Mouse (Mus musculus): ENCODE measurements at regions not wholly inside any gene's neighbourhood (a gene's known extent, or its start where the extent isn't known, plus 50 kb on each side); places are given as distances from the start of the nearest gene placed in this dataset.

GRCm38 (mm10) chr15:59169831-59170230, 280.7 kb downstream of the Gm49356 start:
- DNase-seq (ENCODE audit: extremely low spot score, low spot score) = no peak

- no peak for DNase-seq (ENCODE audit: extremely low spot score, low spot score)
These were observed 282.0 kb downstream of the Gm49356 start for GRCm38 (mm10) chr15:59171120-59171519.

- DNase-seq (ENCODE audit: extremely low spot score, low spot score) = no peak
These were observed 284.6 kb downstream of the Gm49356 start for GRCm38 (mm10) chr15:59173452-59174245.

GRCm38 (mm10) chr15:59174246-59174751, 285.2 kb downstream of the Gm49356 start:
- DNase-seq (ENCODE audit: extremely low spot score, low spot score) = no peak

- no peak for DNase-seq (ENCODE audit: extremely low spot score, low spot score)
These were observed 285.9 kb downstream of the Gm49356 start for GRCm38 (mm10) chr15:59174893-59175531.

DNA sequence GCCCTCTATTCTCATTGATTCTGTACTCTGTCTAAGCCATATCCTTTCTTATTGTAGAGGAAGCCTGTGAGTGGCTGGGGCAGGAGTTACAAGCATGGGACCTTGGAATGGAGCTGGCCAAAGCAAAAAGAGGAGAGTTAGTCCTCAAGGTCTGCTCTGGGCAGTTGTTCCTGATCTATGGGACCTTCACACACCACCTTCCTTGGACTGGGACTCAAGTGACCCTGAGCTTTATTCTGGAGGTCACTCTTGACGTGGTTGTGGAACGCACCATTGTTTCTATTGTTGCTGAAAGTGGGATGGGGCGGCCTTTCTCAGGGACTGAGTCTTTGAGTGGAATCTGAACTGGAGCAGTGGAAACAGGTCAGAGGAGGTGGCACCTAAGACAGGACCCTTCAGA, 291.0 kb downstream of the Gm49356 start:
- DNase-seq (ENCODE audit: extremely low spot score, low spot score) = no peak

DNA sequence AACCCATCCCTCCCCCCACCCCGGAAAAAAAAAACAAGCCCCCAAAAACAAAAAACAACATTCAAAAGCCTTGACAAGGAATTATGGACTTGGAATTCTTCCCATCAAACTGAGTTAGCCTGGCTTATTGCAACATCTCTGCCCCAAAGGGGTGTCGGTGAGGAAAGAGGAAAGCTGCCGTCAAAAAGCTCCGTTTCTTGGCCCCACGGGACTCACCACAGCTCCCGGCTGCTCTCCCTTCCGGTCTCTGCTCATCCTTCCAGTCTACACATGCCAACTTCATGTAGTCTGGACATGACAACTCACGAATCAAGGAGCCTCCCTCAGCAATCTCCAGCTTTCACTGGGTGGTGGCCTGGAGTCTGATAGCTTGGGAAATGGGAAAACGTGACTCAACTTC, 295.4 kb downstream of the Gm49356 start:
- DNase-seq (ENCODE audit: extremely low spot score, low spot score) = no peak

- DNase-seq (ENCODE audit: extremely low spot score, low spot score) = no peak
These were observed 298.5 kb downstream of the Gm49356 start for GRCm38 (mm10) chr15:59187566-59187965.

DNA sequence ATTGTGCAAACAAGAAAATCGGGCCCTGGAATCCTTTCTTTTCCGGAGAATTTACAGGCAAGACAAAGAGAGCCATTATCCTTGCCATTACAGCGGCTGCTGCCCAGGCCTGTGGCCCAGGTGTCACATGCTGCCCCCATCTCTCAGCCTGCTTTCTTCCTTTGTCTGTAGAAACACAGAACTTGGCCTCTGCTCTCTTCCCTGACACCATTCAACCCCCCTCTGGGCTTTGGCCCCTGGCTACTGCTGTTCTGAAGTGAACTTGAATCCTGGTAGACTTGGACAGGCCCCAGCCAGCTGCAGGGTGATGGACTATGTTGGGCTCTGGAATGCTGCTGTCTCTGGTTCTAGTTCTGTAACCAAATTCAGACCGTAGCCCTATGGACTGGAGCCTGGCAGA, 299.3 kb downstream of the Gm49356 start:
- no peak for DNase-seq (ENCODE audit: extremely low spot score, low spot score)

- DNase-seq (ENCODE audit: extremely low spot score, low spot score) = no peak
These were observed 301.4 kb downstream of the Gm49356 start for GRCm38 (mm10) chr15:59190511-59190910.

DNA sequence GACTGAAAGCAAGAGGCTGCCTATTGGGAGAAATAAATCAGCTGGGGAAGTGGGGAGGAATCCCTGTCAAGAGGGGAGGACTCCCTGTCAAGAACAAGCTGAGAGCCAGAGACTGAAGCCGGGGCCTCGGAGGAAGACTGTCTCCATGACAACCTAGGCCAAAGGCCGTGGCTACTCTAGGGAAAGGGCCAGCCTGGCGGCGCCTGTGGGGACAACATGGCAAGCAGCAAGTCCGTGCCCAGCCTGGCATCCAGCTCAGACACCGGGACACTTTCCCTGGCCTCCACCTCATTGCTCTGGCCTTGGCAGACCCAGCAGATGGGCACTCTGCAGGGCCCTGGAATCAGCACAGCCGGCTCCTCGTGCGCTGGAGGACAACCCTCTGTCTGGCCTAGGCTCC, 305.3 kb downstream of the Gm49356 start:
- DNase-seq (ENCODE audit: extremely low spot score, low spot score) = no peak

GRCm38 (mm10) chr15:59196351-59196750, 307.3 kb downstream of the Gm49356 start:
- DNase-seq (ENCODE audit: extremely low spot score, low spot score) = no peak

DNA sequence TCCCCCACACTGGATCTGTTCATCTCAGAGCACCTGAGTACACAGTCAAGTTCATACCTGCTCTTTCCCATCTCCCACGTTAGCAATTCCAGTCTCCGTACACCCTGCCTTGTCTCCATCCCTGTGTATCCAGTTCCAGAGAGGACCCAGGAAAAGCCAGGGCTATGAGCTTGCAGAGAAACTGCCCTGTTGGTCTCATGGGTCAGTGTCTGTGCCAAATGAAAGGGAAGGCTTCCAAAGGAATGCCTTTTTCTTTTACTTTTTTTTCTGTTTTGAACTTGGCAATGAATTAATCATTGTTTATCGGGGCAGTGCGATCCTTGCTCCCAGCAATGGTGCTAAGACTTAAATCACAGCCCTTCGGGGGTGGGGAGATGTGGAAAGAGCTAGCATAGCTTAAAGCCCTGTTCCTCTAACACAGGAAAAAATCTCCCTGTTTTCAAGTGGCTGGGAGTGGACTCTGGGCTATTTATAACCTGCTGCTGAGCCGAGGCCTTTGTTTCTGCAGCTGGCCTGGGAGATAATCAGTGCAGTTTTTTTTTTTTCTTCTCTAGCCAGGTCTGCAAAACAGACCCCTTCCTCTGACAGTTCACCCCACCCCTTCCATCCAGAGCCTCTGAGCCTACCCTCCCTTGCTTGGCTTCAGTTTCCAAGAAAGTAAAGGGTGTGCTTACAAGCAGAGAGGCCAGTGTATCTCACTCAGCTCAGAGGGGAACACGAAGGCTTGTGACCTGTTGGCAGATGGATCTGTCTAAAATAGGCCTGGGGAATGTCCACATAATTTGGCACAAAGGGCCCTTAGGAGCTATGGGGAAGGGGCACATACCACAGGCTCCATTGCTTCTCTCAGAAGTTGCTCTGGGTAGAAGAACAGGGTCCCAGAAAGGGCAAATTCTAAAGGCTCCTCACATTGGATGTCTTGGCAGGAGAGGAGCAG, 308.6 kb downstream of the Gm49356 start:
- DNase-seq (ENCODE audit: extremely low spot score, low spot score) = peak; percentile 40

GRCm38 (mm10) chr15:59201386-59201785, 312.3 kb downstream of the Gm49356 start:
- DNase-seq (ENCODE audit: extremely low spot score, low spot score) = no peak

GRCm38 (mm10) chr15:59201894-59202670, 313.0 kb downstream of the Gm49356 start:
- DNase-seq (ENCODE audit: extremely low spot score, low spot score) = no peak

DNA sequence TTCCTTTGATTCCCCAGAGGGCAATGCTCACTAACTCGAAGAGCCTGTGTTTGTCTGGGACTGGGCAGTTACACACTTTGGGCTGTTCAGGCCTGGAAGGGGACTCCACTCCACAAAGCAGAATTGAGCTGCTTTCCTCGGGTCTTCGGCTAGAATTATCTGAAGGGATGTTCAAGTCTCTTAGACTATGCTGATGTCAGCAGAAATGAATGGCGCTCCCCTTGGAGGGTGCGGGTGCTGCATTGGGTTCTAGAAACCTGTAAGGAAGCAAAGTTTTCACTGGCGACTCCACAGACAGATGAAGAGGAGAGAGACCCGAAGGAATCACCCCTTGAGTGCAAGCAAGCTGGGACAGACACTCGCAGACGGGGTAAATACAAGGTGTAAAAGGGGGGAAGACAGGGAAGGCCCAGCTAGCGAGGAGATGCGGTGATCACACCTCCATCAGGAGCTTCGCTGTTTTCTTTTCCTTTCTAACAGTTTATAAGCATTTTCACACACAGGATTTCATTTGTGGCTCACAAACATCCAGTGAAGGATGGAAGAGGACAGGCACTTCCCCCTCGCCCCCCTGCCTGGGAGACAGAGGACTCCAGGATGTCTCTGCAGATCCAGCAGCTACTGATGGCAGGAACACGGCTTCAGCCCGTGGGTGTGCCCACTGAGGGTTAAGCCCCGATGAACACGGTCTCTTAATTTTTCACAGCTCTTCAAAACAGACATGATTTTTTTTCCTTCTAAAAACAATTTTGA, 314.2 kb downstream of the Gm49356 start:
- no peak for DNase-seq (ENCODE audit: extremely low spot score, low spot score)

GRCm38 (mm10) chr15:59203850-59204625, 314.9 kb downstream of the Gm49356 start:
- DNase-seq (ENCODE audit: extremely low spot score, low spot score) = no peak

DNA sequence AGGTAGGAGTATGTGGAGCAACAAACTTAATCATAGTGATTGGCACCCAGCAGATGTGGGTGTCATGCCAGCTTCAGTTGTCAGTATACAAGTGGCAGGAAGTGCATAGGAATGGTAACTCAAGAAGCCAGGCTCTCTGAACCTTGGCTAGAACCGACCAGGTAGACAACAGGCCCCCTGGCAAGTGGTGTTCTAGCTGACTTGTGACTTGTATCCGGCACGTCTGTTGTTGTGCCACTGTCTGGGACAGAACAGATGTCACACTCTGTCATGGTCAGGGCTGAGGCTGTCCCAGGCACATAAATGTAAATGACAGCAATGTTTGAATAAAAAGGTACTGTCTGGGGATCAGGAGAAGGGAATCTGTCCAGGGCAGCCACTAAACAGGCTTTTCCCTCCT, 316.0 kb downstream of the Gm49356 start:
- DNase-seq (ENCODE audit: extremely low spot score, low spot score) = no peak

DNA sequence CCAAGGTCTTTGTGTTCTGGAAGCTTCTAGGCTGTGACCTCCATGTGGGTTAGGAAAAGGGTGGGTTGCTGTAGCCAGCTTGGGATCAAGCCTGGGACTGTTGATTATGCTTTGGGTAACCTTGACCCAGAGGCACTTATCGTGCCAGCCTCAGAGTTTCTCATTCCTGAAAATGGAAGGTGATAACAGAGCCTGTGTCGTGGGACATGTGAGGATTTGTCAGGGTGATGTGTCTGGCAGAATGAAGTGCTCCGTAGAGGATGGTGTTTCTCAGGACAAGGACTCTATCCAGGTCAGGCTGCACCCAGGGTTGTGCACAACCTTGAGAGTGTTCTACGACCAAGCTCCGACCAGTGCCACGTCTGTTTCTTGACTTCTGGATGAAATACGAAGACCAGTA, 316.4 kb downstream of the Gm49356 start:
- DNase-seq (ENCODE audit: extremely low spot score, low spot score) = no peak
